Comparison of ENCODE assay signal across 27 mouse cellular contexts in genomic region chr3:101586794-101587193, GRCm38 (mm10). TPM values are rescaled to one million over a fixed set of nuclear protein-coding genes. Genes with fewer than 3 reads are reported as not detected.
DNase-seq lines count a peak whose midpoint lies in the region; ATAC-seq and TF ChIP-seq lines count a peak whose summit lies in the region.
"Had no signal": no experiment of that assay in that cellular context is flagged by ENCODE, and none has a peak within 500 bp of the region (broad histone marks: within the 10 kb centered on the region; RNA-seq: fewer than 3 reads in every experiment).

No protein-coding gene starts in this region.

- H3K4me2 ChIP-seq in heart, embryonic 11.5 days: no peak overlapping the region
- H3K4me2 ChIP-seq in heart, embryonic 13.5 days: no peak overlapping the region
- H3K4me2 ChIP-seq: embryonic facial prominence, embryonic 12.5 days; embryonic facial prominence, embryonic 15.5 days; hindbrain, embryonic 12.5 days; hindbrain, embryonic 15.5 days had no signal

- intact Hi-C loops in heart, adult 2 months (cut with DNase I): no loop called here
- intact Hi-C loops in heart, postnatal 36 days (cut with DNase I): no loop called here
- intact Hi-C loops in left cerebral cortex, postnatal 10 days (cut with DNase I): no loop called here

- H3K27ac ChIP-seq in heart, adult 2 months: peak overlapping the region; percentile 51; the same call in 1 of the 2 replicates
- H3K27ac ChIP-seq in heart, embryonic 11.5 days (ENCODE audit: low read depth, low read length): no peak overlapping the region
- peak overlapping the region; percentile 85 for H3K27ac ChIP-seq in heart, embryonic 13.5 days (replicated peaks)
- H3K27ac ChIP-seq: embryonic facial prominence, embryonic 12.5 days; embryonic facial prominence, embryonic 15.5 days; gastrocnemius, adult 2 months; hindbrain, embryonic 12.5 days; hindbrain, embryonic 15.5 days had no signal

- H3K4me3 ChIP-seq in heart, adult 2 months: no peak overlapping the region
- H3K4me3 ChIP-seq in heart, embryonic 11.5 days (ENCODE audit: low read depth, low read length): no peak overlapping the region
- H3K4me3 ChIP-seq in heart, embryonic 13.5 days: no peak overlapping the region
- H3K4me3 ChIP-seq: embryonic facial prominence, embryonic 12.5 days; embryonic facial prominence, embryonic 15.5 days; gastrocnemius, adult 2 months; hindbrain, embryonic 12.5 days; hindbrain, embryonic 15.5 days had no signal

- H3K9ac ChIP-seq in heart, adult 2 months (ENCODE audit: low read depth, low read length): no peak overlapping the region
- H3K9ac ChIP-seq in heart, embryonic 11.5 days (ENCODE audit: low read depth, low read length): no peak overlapping the region
- no peak overlapping the region for H3K9ac ChIP-seq in heart, embryonic 13.5 days
- H3K9ac ChIP-seq: embryonic facial prominence, embryonic 12.5 days; embryonic facial prominence, embryonic 15.5 days; forebrain, postnatal 0 days; hindbrain, embryonic 12.5 days; hindbrain, embryonic 15.5 days had no signal

- no peak for TF ChIP-seq POLR2A in heart, adult 2 months (IDR thresholded peaks at IDR 0.05; ENCODE audit: insufficient read depth, low read depth, low read length)

- no peaks in the 10 kb centered on the region for H3K27me3 ChIP-seq in heart, adult 2 months (ENCODE audit: control insufficient read depth, insufficient read depth, low read length)
- no peaks in the 10 kb centered on the region for H3K27me3 ChIP-seq in heart, embryonic 11.5 days (ENCODE audit: control insufficient read depth, insufficient read depth, low read length)
- H3K27me3 ChIP-seq in heart, embryonic 13.5 days (replicated peaks): no peaks in the 10 kb centered on the region
- H3K27me3 ChIP-seq: CH12.LX; embryonic facial prominence, embryonic 12.5 days; embryonic facial prominence, embryonic 15.5 days; hindbrain, embryonic 12.5 days; hindbrain, embryonic 15.5 days; Patski had no signal

- DNase-seq in heart, adult 2 months: no peak
- no peak for DNase-seq in heart, postnatal 36 days
- peak; percentile 22 for DNase-seq in kidney, adult 18-20 months
- no peak for DNase-seq in kidney, postnatal 10 days
- peak; percentile 67 for DNase-seq in brain, adult 2 months (ENCODE audit: low read depth, low spot score)
- no peak for DNase-seq in left cerebral cortex, postnatal 10 days (ENCODE audit: extremely low spot score in 1 of 2, low spot score in 2 of 2)
- DNase-seq: adrenal gland, postnatal 10 days; adrenal gland, postnatal 36 days; B cell, adult 2 months; cerebellum, adult 11-12 months; cerebellum, adult 9-10 months; cerebellum, postnatal 25 days; forebrain, postnatal 0 days; gastrocnemius, adult 2 months; gastrocnemius, postnatal 14 days; heart, adult 11 months had no signal

- peaks cover 48% of the 10 kb centered on the region for H3K36me3 ChIP-seq in heart, adult 2 months (ENCODE audit: control insufficient read depth, insufficient read depth, low read length)
- peaks cover 85% of the 10 kb centered on the region for H3K36me3 ChIP-seq in heart, embryonic 11.5 days (ENCODE audit: control insufficient read depth, insufficient read depth, low read length)
- peaks cover 100% of the 10 kb centered on the region for H3K36me3 ChIP-seq in heart, embryonic 13.5 days

- no peak for ATAC-seq in heart, embryonic 11.5 days (replicated peaks; ENCODE audit: insufficient number of reproducible peaks, low FRiP score, low TSS enrichment)
- ATAC-seq in heart, embryonic 13.5 days (ENCODE audit: extremely low read depth, insufficient number of reproducible peaks, low FRiP score, low TSS enrichment): no peak
- ATAC-seq: forebrain, embryonic 14.5 days; forebrain, postnatal 0 days; intestine, postnatal 0 days; Patski had no signal

- TF ChIP-seq EP300 in heart, adult 2 months (IDR thresholded peaks at IDR 0.05; ENCODE audit: insufficient read depth, low read depth, low read length): no peak

- peaks cover 3% of the 10 kb centered on the region; the same call in 1 of the 2 replicates for H3K4me1 ChIP-seq in heart, adult 2 months (ENCODE audit: control insufficient read depth, insufficient read depth, low read length)
- peaks cover 23% of the 10 kb centered on the region for H3K4me1 ChIP-seq in heart, embryonic 11.5 days (ENCODE audit: control insufficient read depth, insufficient read depth, low read length)
- peaks cover 42% of the 10 kb centered on the region for H3K4me1 ChIP-seq in heart, embryonic 13.5 days
- H3K4me1 ChIP-seq: embryonic facial prominence, embryonic 12.5 days; embryonic facial prominence, embryonic 15.5 days; hindbrain, embryonic 12.5 days; hindbrain, embryonic 15.5 days had no signal

- no peaks in the 10 kb centered on the region for H3K79me2 ChIP-seq in heart, adult 2 months (replicated peaks; ENCODE audit: control insufficient read depth, insufficient read depth, low read length)

- TF ChIP-seq CTCF in heart, adult 2 months (IDR thresholded peaks at IDR 0.05): no peak

- 83% methylated on average over 12 of the region's 12 CpGs for WGBS in heart, adult 2 months
- 90% methylated on average over 12 of the region's 12 CpGs for WGBS in heart, embryonic 11.5 days (ENCODE audit: insufficient replicate concordance)
- WGBS in heart, embryonic 13.5 days: 88% methylated on average over 12 of the region's 12 CpGs

- H3K9me3 ChIP-seq in heart, embryonic 11.5 days (replicated peaks; ENCODE audit: control insufficient read depth, low read length): no peaks in the 10 kb centered on the region
- no peaks in the 10 kb centered on the region for H3K9me3 ChIP-seq in heart, embryonic 13.5 days
- H3K9me3 ChIP-seq: embryonic facial prominence, embryonic 12.5 days; embryonic facial prominence, embryonic 15.5 days; G1E; hindbrain, embryonic 12.5 days; hindbrain, embryonic 15.5 days had no signal

RNA-seq across cellular contexts. Expression of gene Atp1a1, which starts 17.7 kb away (rescaled TPM):
- 100 to 1,000 TPM; 800 to 832 TPM for total RNA-seq in heart, adult 2 months (2021)
- 523 and 821 TPM in 2 replicates for polyA plus RNA-seq in heart, adult 2 months (2012; rRNA removed)
- polyA plus RNA-seq in heart, embryonic 11.5 days (2014; fragmentation: Nextera tagmentation; extraction: Ambion mirVana): 404 and 434 TPM in 2 replicates
- polyA plus RNA-seq in heart, embryonic 13.5 days (2015; fragmentation: Nextera tagmentation; extraction: Ambion mirVana): 243 and 250 TPM in 2 replicates
- total RNA-seq in heart, postnatal 36 days (2021): 100 to 1,000 TPM; 564 to 643 TPM
- total RNA-seq in left cerebral cortex, postnatal 10 days (2021): 100 to 1,000 TPM; 622 to 655 TPM

Comparison
In these comparisons a context has a peak if more than half of its experiments do, and no peak if none do; other contexts are left out.
1. DNase-seq: peak in kidney, adult 18-20 months (single experiment) and brain, adult 2 months (single experiment); none in heart, adult 2 months (0 of 2), heart, postnatal 36 days (0 of 2), kidney, postnatal 10 days (single experiment) and left cerebral cortex, postnatal 10 days (0 of 2).